Mouse (Mus musculus) small intestine, adult 2 months (tissue): ENCODE data around the gene Vps35l. TPM values are rescaled to one million over a fixed set of nuclear protein-coding genes. Genes with fewer than 3 reads are reported as not detected.

ENCODE experiments used
- H3K27ac ChIP-seq: fragments of 200-500 bp; 2 replicates; pipeline ENCODE4 v1.5.1; 2012; ENCODE audit warnings: low read depth, low read length, control low read depth, inconsistent platforms; ENCODE audit not compliant: insufficient read depth
- H3K27me3 ChIP-seq: fragments of 200-500 bp; 2 replicates; pipeline ENCODE4 v1.6.1; 2012; ENCODE audit warnings: mild to moderate bottlenecking, moderate library complexity, low read length, inconsistent platforms; ENCODE audit not compliant: control insufficient read depth, insufficient read depth
- H3K36me3 ChIP-seq: fragments of 200-500 bp; 2 replicates; pipeline ENCODE4 v1.6.1; 2012; ENCODE audit warnings: mild to moderate bottlenecking, low read length, control low read depth, inconsistent platforms; ENCODE audit not compliant: control insufficient read depth, insufficient read depth
- H3K4me1 ChIP-seq: fragments of 200-500 bp; 2 replicates; pipeline ENCODE4 v1.6.1; 2012; ENCODE audit warnings: low read length, inconsistent platforms, mixed read lengths; ENCODE audit not compliant: control insufficient read depth, insufficient read depth, insufficient read length
- H3K4me3 ChIP-seq: fragments of 200-500 bp; 2 replicates; pipeline ENCODE4 v1.5.1; 2012; ENCODE audit warnings: low read depth, mild to moderate bottlenecking, control low read depth, inconsistent platforms, low read length, moderate library complexity
- CTCF ChIP-seq: fragments of 200-500 bp; IDR thresholded peaks from 2 replicates; pipeline ENCODE4 v1.5.1; 2012; ENCODE audit warnings: low read depth, mild to moderate bottlenecking, control low read depth, inconsistent platforms, low read length, moderate library complexity, mixed read lengths; ENCODE audit not compliant: insufficient replicate concordance, insufficient read length; ENCODE audit errors: extremely low read depth
- POLR2A ChIP-seq: fragments of 200-500 bp; IDR thresholded peaks from 2 replicates; pipeline ENCODE4 v1.6.1; 2012; ENCODE audit warnings: low read depth, mild to moderate bottlenecking, control low read depth, inconsistent platforms, low read length, moderate library complexity
- WGBS: fragments of 180-500 bp; shearing (Covaris S2); methylation state at CpG from one replicate; pipeline ENCODE4 v1.1.7; 2018; 5-methylcytosine and 5-hydroxymethylcytosine counted together
- polyA plus RNA-seq: library from polyadenylated mRNA; depleted of rRNA; stranded (reverse); fragments of >200 nt; gene quantifications from 2 replicates; pipeline ENCODE4 v1.2.3, GENCODE M21; 2012

The Vps35l gene
- polyA plus RNA-seq, 1 experiment, result 29.9 TPM

DNA sequence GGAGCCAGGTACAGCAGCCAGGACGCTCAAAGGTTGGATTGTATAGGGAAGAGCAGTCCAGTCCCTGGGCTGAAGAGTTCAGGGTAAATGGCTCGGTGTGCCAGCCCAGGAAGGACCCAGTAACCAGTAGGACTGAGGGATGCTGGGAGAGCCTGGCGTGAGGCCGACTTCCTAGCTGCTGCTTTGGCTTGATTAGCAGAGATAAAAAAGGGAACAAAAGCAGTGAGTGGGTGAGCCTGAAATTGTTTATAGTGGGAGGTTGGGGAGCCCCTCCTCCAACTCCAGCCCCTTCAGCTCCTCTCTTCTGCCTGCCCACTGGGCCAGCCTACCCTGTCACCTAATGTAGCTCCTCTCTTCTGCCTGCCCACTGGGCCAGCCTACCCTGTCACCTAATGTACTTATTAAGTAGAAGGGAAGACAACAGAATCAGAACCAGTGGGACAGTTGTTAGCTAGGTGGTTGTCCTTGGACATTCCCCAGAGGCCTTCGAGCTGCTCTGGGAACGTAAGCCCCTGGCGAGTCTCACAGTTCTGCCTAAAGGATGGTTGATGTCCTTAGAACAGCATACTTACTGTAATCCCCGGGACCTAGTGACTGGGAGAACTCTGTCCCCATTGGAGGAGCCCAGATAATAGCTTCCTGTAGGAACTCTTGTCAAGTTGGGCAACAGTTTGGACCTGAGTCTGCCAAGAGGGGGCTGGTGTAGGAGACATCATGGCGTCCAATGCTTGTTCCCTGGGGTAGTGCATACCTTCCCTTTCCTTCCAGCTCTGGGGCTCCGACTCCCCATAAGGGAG, 37.8 kb downstream of the Vps35l start:
- no peak overlapping the region for H3K27ac ChIP-seq
- H3K4me1 ChIP-seq, result no peaks in the 10 kb centered on the region
- no peaks in the 10 kb centered on the region for H3K27me3 ChIP-seq
- TF ChIP-seq CTCF (no peak), POLR2A (no peak)
- H3K36me3 ChIP-seq, result peaks cover 37% of the 10 kb centered on the region
- no peak overlapping the region for H3K4me3 ChIP-seq
- 78% methylated on average over 10 of the region's 10 CpGs for WGBS

DNA sequence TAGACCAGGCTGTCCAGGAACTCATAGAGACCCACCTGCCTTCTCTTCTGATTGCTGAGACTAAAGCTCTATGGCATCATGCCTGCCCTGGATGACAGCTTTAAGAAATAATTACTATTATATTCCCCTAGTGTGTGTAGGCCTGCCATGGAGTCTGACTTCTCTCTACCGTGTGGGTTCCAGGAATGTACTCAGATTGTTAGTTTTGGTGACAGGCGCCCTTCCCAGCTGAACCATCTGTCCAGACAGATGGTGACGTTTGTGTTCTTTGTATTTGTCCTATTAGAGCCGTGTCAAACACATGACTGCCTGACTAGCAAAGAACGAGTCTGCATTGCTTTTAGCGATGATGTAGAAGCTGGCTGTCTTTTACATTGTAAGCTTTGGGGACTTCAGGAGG, 38.5 kb downstream of the Vps35l start:
- Histone ChIP-seq H3K4me3 (no peak overlapping the region), H3K36me3 (peaks cover 31% of the 10 kb centered on the region), H3K27ac (no peak overlapping the region), H3K4me1 (no peaks in the 10 kb centered on the region), H3K27me3 (no peaks in the 10 kb centered on the region)
- 81% methylated on average over 6 of the region's 6 CpGs for WGBS
- no peak for TF ChIP-seq CTCF
- no peak for TF ChIP-seq POLR2A

DNA sequence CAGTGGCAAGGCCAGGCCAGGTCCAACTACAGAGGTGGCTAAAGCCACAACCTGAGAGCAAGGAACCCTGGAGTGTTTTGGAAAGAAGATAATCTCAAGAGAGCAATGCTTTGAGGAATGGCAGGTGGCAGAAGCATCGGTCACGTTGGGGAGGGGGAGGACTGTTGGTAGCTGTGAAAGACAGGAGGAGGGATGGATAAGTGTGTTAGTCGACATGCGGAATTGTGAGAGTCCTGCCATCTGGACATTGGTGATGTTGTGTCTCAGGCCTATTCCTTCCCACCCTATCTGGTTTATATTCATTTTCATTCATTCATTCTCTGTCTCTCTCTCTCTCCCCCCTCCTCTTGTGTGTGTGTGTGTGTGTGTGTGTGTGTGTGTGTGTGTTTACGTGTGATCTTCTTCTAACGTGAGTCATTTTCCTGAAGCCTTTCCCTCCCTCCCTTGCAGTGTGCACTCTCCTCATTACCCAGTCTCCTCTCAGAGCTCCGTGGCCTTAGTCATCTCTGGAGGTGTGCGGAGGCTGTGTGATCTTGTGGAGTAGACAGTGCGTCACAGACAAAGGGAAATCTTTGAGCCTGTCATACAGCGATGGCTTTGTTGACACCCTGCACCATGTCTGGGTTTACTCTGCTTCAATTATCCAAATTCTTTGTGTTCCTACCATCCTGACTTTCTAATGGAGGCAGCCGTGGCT, 43.4 kb downstream of the Vps35l start:
- 91% methylated on average over 11 of the region's 11 CpGs for WGBS
- H3K27ac ChIP-seq, result no peak overlapping the region
- H3K36me3 ChIP-seq, result peaks cover 27% of the 10 kb centered on the region
- H3K4me1 ChIP-seq, result no peaks in the 10 kb centered on the region
- H3K27me3 ChIP-seq, result no peaks in the 10 kb centered on the region
- TF ChIP-seq POLR2A, result no peak
- no peak for TF ChIP-seq CTCF
- H3K4me3 ChIP-seq, result no peak overlapping the region

DNA sequence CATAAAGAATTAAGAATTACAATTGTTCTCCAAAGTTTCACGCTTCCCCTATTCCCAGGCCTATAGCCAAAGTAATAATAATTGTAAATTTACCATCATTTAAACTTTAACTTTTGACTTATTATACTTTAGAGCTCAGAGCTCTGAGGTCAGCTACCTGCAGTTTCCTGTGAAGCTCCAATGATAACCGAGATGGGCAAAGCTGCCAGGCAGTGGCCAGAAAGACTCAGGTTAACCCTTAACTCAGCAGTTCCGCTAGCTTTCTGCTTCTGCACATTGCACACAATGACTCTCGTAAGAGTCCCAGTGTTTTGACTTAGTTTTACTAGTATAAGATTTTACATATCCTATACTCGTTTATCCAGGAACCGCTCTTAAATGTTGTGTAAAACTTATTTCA, 46.1 kb downstream of the Vps35l start:
- TF ChIP-seq CTCF (no peak), POLR2A (no peak)
- Histone ChIP-seq H3K4me1 (no peaks in the 10 kb centered on the region), H3K36me3 (peaks cover 7% of the 10 kb centered on the region), H3K27me3 (no peaks in the 10 kb centered on the region), H3K4me3 (no peak overlapping the region), H3K27ac (no peak overlapping the region)
- 89% methylated on average over 6 of the region's 6 CpGs for WGBS

DNA sequence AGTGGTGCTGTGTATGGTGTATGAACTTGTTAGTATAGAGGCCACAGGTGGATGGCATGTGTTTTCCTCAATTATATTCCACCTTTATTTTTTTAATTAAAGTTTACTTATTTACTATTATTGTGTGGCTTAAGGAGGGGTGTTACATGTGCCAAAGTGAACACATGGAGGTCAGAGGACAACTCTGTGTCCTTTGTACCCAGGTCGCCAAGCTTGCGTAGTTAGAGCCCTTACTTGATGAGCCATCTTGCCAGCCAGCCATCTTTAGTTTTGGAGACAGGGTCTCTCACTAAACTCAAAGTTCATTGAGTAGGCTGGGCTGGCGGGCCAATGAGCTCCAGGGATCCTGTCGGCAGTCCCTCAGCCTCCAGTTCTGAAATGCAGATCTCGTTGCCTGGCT, 47.3 kb downstream of the Vps35l start:
- no peak overlapping the region for H3K4me3 ChIP-seq
- peaks cover 9% of the 10 kb centered on the region for H3K36me3 ChIP-seq
- WGBS, result 96% methylated on average over 5 of the region's 5 CpGs
- H3K27ac ChIP-seq, result no peak overlapping the region
- H3K4me1 ChIP-seq, result no peaks in the 10 kb centered on the region
- H3K27me3 ChIP-seq, result no peaks in the 10 kb centered on the region
- TF ChIP-seq CTCF (no peak), POLR2A (no peak)

DNA sequence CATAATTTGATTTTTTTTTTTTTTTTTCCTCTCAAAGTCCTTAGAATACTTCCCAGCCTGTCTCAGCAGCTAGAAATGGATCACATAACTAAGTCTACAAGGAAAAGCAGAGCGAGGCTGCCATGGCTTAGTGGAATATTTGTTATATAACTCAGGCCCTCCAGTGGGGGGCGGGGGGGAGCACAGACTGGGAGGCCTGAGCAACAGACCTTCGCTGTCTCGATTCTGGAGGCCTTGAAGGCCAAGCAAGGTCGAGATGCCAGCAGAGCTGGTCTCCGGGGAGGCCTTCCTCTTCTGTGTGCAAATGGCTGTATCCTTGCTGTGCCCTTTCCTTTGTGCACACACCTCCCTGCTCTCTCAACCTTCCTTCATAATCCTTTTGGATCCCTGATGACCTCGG, 48.5 kb downstream of the Vps35l start:
- H3K27me3 ChIP-seq, result no peaks in the 10 kb centered on the region
- TF ChIP-seq CTCF (no peak), POLR2A (no peak)
- H3K4me3 ChIP-seq, result no peak overlapping the region
- no peaks in the 10 kb centered on the region for H3K4me1 ChIP-seq
- H3K36me3 ChIP-seq, result peaks cover 16% of the 10 kb centered on the region
- WGBS, result 75% methylated on average over 7 of the region's 7 CpGs
- H3K27ac ChIP-seq, result no peak overlapping the region

DNA sequence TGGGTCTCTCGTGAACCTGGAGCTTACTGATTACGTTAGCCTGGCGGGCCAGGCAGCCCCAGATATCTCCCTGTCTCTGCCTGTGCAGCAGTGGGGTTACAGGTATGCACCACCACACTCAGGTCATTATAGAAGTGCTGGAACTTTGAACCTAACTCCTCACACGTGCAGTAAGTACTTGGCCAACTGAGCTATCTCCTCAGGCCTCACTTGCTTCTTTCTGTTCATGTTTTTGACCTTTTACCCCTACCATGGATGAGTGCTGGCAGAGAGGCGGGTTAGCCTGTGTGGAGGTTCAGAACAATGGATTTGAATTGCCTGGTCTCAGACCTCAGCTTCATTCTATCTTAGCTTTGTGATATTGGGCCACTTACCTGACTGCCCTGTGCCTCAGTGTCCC, 50.3 kb downstream of the Vps35l start:
- Histone ChIP-seq H3K4me1 (no peaks in the 10 kb centered on the region), H3K4me3 (no peak overlapping the region), H3K27me3 (no peaks in the 10 kb centered on the region), H3K36me3 (peaks cover 18% of the 10 kb centered on the region), H3K27ac (no peak overlapping the region)
- TF ChIP-seq CTCF, result no peak
- 67% methylated on average over 5 of the region's 5 CpGs for WGBS
